Comparison of ENCODE assay signal across 20 mouse cellular contexts in genomic region chr11:120913796-120914195, GRCm38 (mm10). TPM values are rescaled to one million over a fixed set of nuclear protein-coding genes. Genes with fewer than 3 reads are reported as not detected.
A peak's percentile ranks its signal among the peaks of the same experiment; 100 is the strongest.
DNase-seq lines count a peak whose midpoint lies in the region; ATAC-seq and TF ChIP-seq lines count a peak whose summit lies in the region.
"Had no signal": no experiment of that assay in that cellular context is flagged by ENCODE, and none has a peak within 500 bp of the region (broad histone marks: within the 10 kb centered on the region; RNA-seq: fewer than 3 reads in every experiment).

No protein-coding gene starts in this region.

- TF ChIP-seq POLR2A in testis, adult 2 months (IDR thresholded peaks at IDR 0.05; ENCODE audit: control insufficient read depth, low read depth, low read length): no peak

- H3K36me3 ChIP-seq in testis, adult 2 months (ENCODE audit: control insufficient read depth, insufficient read depth, low read length): no peaks in the 10 kb centered on the region

- DNase-seq in adrenal gland, postnatal 14 days: peak; percentile 27
- no peak for DNase-seq in adrenal gland, adult 8-10 months
- no peak for DNase-seq in testis, postnatal 10 days (ENCODE audit: low spot score)
- no peak for DNase-seq in urinary bladder, adult 2 months (ENCODE audit: low spot score)
- DNase-seq: adrenal gland, adult 2 months; adrenal gland, postnatal 10 days; adrenal gland, postnatal 25 days; adrenal gland, postnatal 36 days; B cell, adult 2 months; cerebellum, adult 11 months; cerebellum, adult 11-12 months; cerebellum, adult 18-20 months; cerebellum, adult 2 months; cerebellum, adult 8-10 months had no signal

- no peak overlapping the region for H3K4me3 ChIP-seq in testis, adult 2 months (ENCODE audit: control insufficient read depth, low read depth, low read length)

- TF ChIP-seq CTCF in testis, adult 2 months (IDR thresholded peaks at IDR 0.05; ENCODE audit: control insufficient read depth, insufficient read depth, insufficient replicate concordance, low read depth, low read length): no peak

- peak overlapping the region; percentile 67 for H3K27ac ChIP-seq in testis, adult 2 months (ENCODE audit: control insufficient read depth, insufficient read depth, low read depth, low read length)

- H3K4me1 ChIP-seq in testis, adult 2 months (ENCODE audit: control insufficient read depth, insufficient read depth, low read length): no peaks in the 10 kb centered on the region; the same call in 1 of the 2 replicates

- no peaks in the 10 kb centered on the region for H3K27me3 ChIP-seq in testis, adult 2 months (ENCODE audit: control insufficient read depth, insufficient read depth, low read length)
- H3K27me3 ChIP-seq: CH12.LX, Patski had no signal

- peak; percentile 30; the same call in 1 of the 2 replicates for ATAC-seq in erythroid progenitor cell, adult 5-6 weeks (replicated peaks; ENCODE audit: low FRiP score, poor library complexity, severe bottlenecking)
- ATAC-seq: activated CD4-positive, CD25-positive, alpha-beta regulatory T cell, adult 4 months; CD4-positive, CD25-positive, alpha-beta regulatory T cell, adult 4 months; Patski had no signal

RNA-seq across cellular contexts. Expression of gene Ccdc57, which starts 18.9 kb away (rescaled TPM):
- total RNA-seq in adrenal gland, postnatal 14 days (2021): 12.6 and 17.7 TPM in 2 replicates
- total RNA-seq in adrenal gland, adult 8-10 months (2022): 10 to 100 TPM in 3 of 4 experiments, 1 to 10 TPM in 1; 9.9 to 24.5 (median 15.1) TPM
- 34.6 and 37.5 TPM in 2 replicates for polyA plus RNA-seq in testis, adult 2 months (2012; rRNA removed)
- 6.7 and 11.2 TPM in 2 replicates for total RNA-seq in erythroid progenitor cell, adult 5-6 weeks (2015; ENCODE audit: low replicate concordance)
- total RNA-seq in erythroid progenitor cell, adult 5-6 weeks (2017; ENCODE audit: low replicate concordance): 12.1 and 13.5 TPM in 2 replicates
- polyA plus RNA-seq in urinary bladder, adult 2 months (2012; rRNA removed): 3.8 and 4.1 TPM in 2 replicates

RNA-seq across cellular contexts. Expression of gene Slc16a3, which starts 34.5 kb away (rescaled TPM):
- total RNA-seq in adrenal gland, postnatal 14 days (2021): 10.6 and 14.0 TPM in 2 replicates
- 1 to 10 TPM in 3 of 4 experiments, under 1 TPM in 1; 0.55 to 1.7 (median 1.5) TPM for total RNA-seq in adrenal gland, adult 8-10 months (2022)
- 3.7 and 4.4 TPM in 2 replicates for polyA plus RNA-seq in testis, adult 2 months (2012; rRNA removed)
- total RNA-seq in erythroid progenitor cell, adult 5-6 weeks (2015; ENCODE audit: low replicate concordance): 4.7 and 5.4 TPM in 2 replicates
- total RNA-seq in erythroid progenitor cell, adult 5-6 weeks (2017; ENCODE audit: low replicate concordance): 0.98 and 3.3 TPM in 2 replicates
- 16.5 and 17.3 TPM in 2 replicates for polyA plus RNA-seq in urinary bladder, adult 2 months (2012; rRNA removed)
